Comparison of ENCODE assay signal across 20 mouse cellular contexts in genomic region chr19:3996106-3996505, GRCm38 (mm10). TPM values are rescaled to one million over a fixed set of nuclear protein-coding genes. Genes with fewer than 3 reads are reported as not detected.
"Had no signal": no experiment of that assay in that cellular context is flagged by ENCODE, and none has a peak within 500 bp of the region (broad histone marks: within the 10 kb centered on the region; RNA-seq: fewer than 3 reads in every experiment).

No protein-coding gene starts in this region.

- H3K9me3 ChIP-seq: limb, embryonic 12.5 days; liver, embryonic 13.5 days; midbrain, embryonic 12.5 days; stomach, embryonic 15.5 days had no signal

- H3K9ac ChIP-seq: limb, embryonic 12.5 days; liver, embryonic 13.5 days; liver, postnatal 0 days; midbrain, embryonic 12.5 days; stomach, embryonic 15.5 days had no signal

- H3K36me3 ChIP-seq: limb, embryonic 12.5 days; liver, embryonic 13.5 days; midbrain, embryonic 12.5 days; stomach, embryonic 15.5 days had no signal

- H3K4me2 ChIP-seq: limb, embryonic 12.5 days; liver, embryonic 13.5 days; midbrain, embryonic 12.5 days; stomach, embryonic 15.5 days had no signal

- DNase-seq: kidney, postnatal 10 days; kidney, postnatal 4 days; liver; liver, embryonic 13.5 days; liver, postnatal 0 days; thymus, adult 2 months; thymus, postnatal 25 days had no signal

- H3K27ac ChIP-seq: layer of hippocampus, adult 2 months; limb, embryonic 12.5 days; liver, embryonic 13.5 days; midbrain, embryonic 12.5 days; stomach, embryonic 15.5 days had no signal

- H3K4me3 ChIP-seq: layer of hippocampus, adult 2 months; limb, embryonic 12.5 days; liver, embryonic 13.5 days; midbrain, embryonic 12.5 days; stomach, embryonic 15.5 days had no signal

- ATAC-seq: inflammation-experienced regulatory T-cells, adult 6 months; intestine, postnatal 0 days; liver, postnatal 0 days had no signal

- H3K27me3 ChIP-seq: stomach, embryonic 15.5 days had no signal

RNA-seq across cellular contexts. Expression of gene Tbx10, which starts 3.6 kb away (rescaled TPM):
- total RNA-seq: layer of hippocampus, adult 2 months; layer of hippocampus, postnatal 10 days; left cerebral cortex, postnatal 36 days; megakaryocyte progenitor cell, adult 5-6 weeks; midbrain, postnatal 0 days had no signal
- polyA plus RNA-seq: inflammation-experienced regulatory T-cells, adult 6 months; limb, embryonic 12.5 days; liver, postnatal 0 days; midbrain, embryonic 12.5 days; midbrain, postnatal 0 days; neural tube, embryonic 14.5 days; spleen, adult 2 months; urinary bladder, adult 2 months had no signal
